ENCODE assay signal across 13 mouse cellular contexts in the genomic region with DNA sequence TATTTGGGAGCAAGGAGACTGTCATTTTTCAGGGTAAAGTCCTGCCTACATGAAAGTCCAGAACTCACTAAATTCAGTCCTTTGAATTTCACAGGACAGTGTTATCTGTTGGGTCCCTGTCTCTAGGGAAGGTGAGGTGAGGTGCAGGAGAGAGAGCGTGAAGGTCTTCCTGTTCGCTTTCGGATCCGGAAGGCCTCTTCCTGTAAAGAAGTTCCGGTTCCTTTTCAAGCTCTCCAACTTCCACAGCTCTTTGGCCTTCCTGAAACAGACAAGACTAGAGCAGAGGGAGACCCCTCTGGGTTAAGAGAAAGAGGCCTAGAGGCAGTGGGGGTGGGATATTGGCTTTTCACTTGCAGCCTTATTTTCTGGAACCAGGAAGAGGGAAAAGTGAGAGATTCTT. TPM values are rescaled to one million over a fixed set of nuclear protein-coding genes. Genes with fewer than 3 reads are reported as not detected.
DNase-seq lines count a peak whose midpoint lies in the region; ATAC-seq lines count a peak whose summit lies in the region.
"Had no signal": no experiment of that assay in that cellular context is flagged by ENCODE, and none has a peak within 500 bp of the region (broad histone marks: within the 10 kb centered on the region; RNA-seq: fewer than 3 reads in every experiment).

No protein-coding gene starts in this region.

- DNase-seq in heart, embryonic 10.5 days (ENCODE audit: low spot score), result no peak
- DNase-seq in heart, postnatal 10 days, result no peak
- DNase-seq in liver, embryonic 11.5 days (ENCODE audit: low spot score), result no peak
- DNase-seq in liver, result no peak
- DNase-seq in splenic B cell, adult 2 months (ENCODE audit: low read depth, low spot score), result peak; percentile 40
- no peak for DNase-seq in left cerebral cortex, postnatal 36 days (ENCODE audit: low spot score in 2 of 2)
- DNase-seq: cerebellum, adult 9-10 months; kidney, postnatal 10 days; lung, postnatal 10 days had no signal

- H3K4me2 ChIP-seq in liver, embryonic 11.5 days, result no peak overlapping the region
- no peak overlapping the region for H3K4me2 ChIP-seq in hindbrain, embryonic 13.5 days
- H3K4me2 ChIP-seq: embryonic facial prominence, embryonic 12.5 days; midbrain, embryonic 15.5 days had no signal

- no peak overlapping the region for H3K9ac ChIP-seq in liver, embryonic 11.5 days (ENCODE audit: low read depth, low read length)
- no peak overlapping the region for H3K9ac ChIP-seq in hindbrain, embryonic 13.5 days
- H3K9ac ChIP-seq: embryonic facial prominence, embryonic 12.5 days; midbrain, embryonic 15.5 days had no signal

- 85% methylated on average over 5 of the region's 5 CpGs for WGBS in heart, embryonic 10.5 days
- WGBS in liver, embryonic 11.5 days, result 62% methylated on average over 5 of the region's 5 CpGs
- 90% methylated on average over 5 of the region's 5 CpGs for WGBS in hindbrain, embryonic 13.5 days

- peaks cover 41% of the 10 kb centered on the region for H3K4me1 ChIP-seq in heart, embryonic 10.5 days
- H3K4me1 ChIP-seq in liver, embryonic 11.5 days (replicated peaks; ENCODE audit: control insufficient read depth, insufficient read depth, low read length), result peaks cover 36% of the 10 kb centered on the region
- peaks cover 28% of the 10 kb centered on the region for H3K4me1 ChIP-seq in hindbrain, embryonic 13.5 days (replicated peaks)

- H3K4me3 ChIP-seq in heart, embryonic 10.5 days, result no peak overlapping the region
- H3K4me3 ChIP-seq in liver, embryonic 11.5 days (ENCODE audit: low read depth, low read length), result no peak overlapping the region
- H3K4me3 ChIP-seq in hindbrain, embryonic 13.5 days, result no peak overlapping the region
- H3K4me3 ChIP-seq: embryonic facial prominence, embryonic 12.5 days; midbrain, embryonic 15.5 days had no signal

- no peaks in the 10 kb centered on the region for H3K36me3 ChIP-seq in heart, embryonic 10.5 days
- no peaks in the 10 kb centered on the region for H3K36me3 ChIP-seq in liver, embryonic 11.5 days (ENCODE audit: control insufficient read depth, insufficient read depth, low read length)
- no peaks in the 10 kb centered on the region for H3K36me3 ChIP-seq in hindbrain, embryonic 13.5 days
- no peaks in the 10 kb centered on the region for H3K36me3 ChIP-seq in splenic B cell, adult 2 months (ENCODE audit: control insufficient read depth, insufficient read depth, low read length, poor library complexity, severe bottlenecking)
- H3K36me3 ChIP-seq: embryonic facial prominence, embryonic 12.5 days; midbrain, embryonic 15.5 days had no signal

- peak overlapping the region; percentile 42; the same call in 1 of the 2 replicates for H3K27ac ChIP-seq in heart, embryonic 10.5 days
- peak overlapping the region; percentile 35; the same call in 1 of the 2 replicates for H3K27ac ChIP-seq in liver, embryonic 11.5 days (ENCODE audit: low read depth, low read length)
- H3K27ac ChIP-seq in hindbrain, embryonic 13.5 days, result 0 out of 2 replicates have a peak overlapping the region, but pooled peaks have one; percentile 31
- H3K27ac ChIP-seq: embryonic facial prominence, embryonic 12.5 days; midbrain, embryonic 15.5 days; stomach, postnatal 0 days had no signal

- intact Hi-C loops in heart, postnatal 10 days (cut with DNase I), result no loop called here
- intact Hi-C loops in left cerebral cortex, postnatal 36 days (cut with DNase I), result no loop called here

- H3K9me3 ChIP-seq in heart, embryonic 10.5 days, result no peaks in the 10 kb centered on the region
- no peaks in the 10 kb centered on the region for H3K9me3 ChIP-seq in liver, embryonic 11.5 days (ENCODE audit: control insufficient read depth, low read length)
- no peaks in the 10 kb centered on the region for H3K9me3 ChIP-seq in hindbrain, embryonic 13.5 days
- H3K9me3 ChIP-seq: embryonic facial prominence, embryonic 12.5 days; midbrain, embryonic 15.5 days had no signal

- no peak for ATAC-seq in liver, embryonic 11.5 days (replicated peaks; ENCODE audit: low FRiP score)
- no peak for ATAC-seq in hindbrain, embryonic 13.5 days (ENCODE audit: low FRiP score)
- ATAC-seq: midbrain, embryonic 15.5 days had no signal

- H3K27me3 ChIP-seq in heart, embryonic 10.5 days (ENCODE audit: insufficient read depth, poor library complexity, severe bottlenecking), result no peaks in the 10 kb centered on the region
- no peaks in the 10 kb centered on the region for H3K27me3 ChIP-seq in liver, embryonic 11.5 days (replicated peaks; ENCODE audit: control insufficient read depth, insufficient read depth, low read length)
- no peaks in the 10 kb centered on the region for H3K27me3 ChIP-seq in hindbrain, embryonic 13.5 days
- H3K27me3 ChIP-seq in splenic B cell, adult 2 months (ENCODE audit: control insufficient read depth, insufficient read depth, low read length, poor library complexity, severe bottlenecking), result no peaks in the 10 kb centered on the region
- H3K27me3 ChIP-seq: embryonic facial prominence, embryonic 12.5 days; midbrain, embryonic 15.5 days had no signal

RNA-seq across cellular contexts. Expression of a gene that starts 3.4 kb away (rescaled TPM):
- 75.0 and 88.6 TPM in 2 replicates for polyA plus RNA-seq in heart, embryonic 10.5 days (2016; fragmentation: Nextera tagmentation; extraction: Ambion mirVana)
- 100 to 1,000 TPM; 170 to 183 TPM for total RNA-seq in heart, postnatal 10 days (2021)
- polyA plus RNA-seq in liver, embryonic 11.5 days (2014; fragmentation: Nextera tagmentation; extraction: Ambion mirVana), result 62.5 and 71.6 TPM in 2 replicates
- 123 and 126 TPM in 2 replicates for polyA plus RNA-seq in hindbrain, embryonic 13.5 days (2015; fragmentation: Nextera tagmentation; extraction: Ambion mirVana)
- total RNA-seq in left cerebral cortex, postnatal 36 days (2021), result 100 to 1,000 TPM; 153 to 166 TPM

RNA-seq across cellular contexts. Expression of a gene that starts 24.7 kb away (rescaled TPM):
- 0.37 and 0.38 TPM in 2 replicates for polyA plus RNA-seq in heart, embryonic 10.5 days (2016; fragmentation: Nextera tagmentation; extraction: Ambion mirVana)
- total RNA-seq in heart, postnatal 10 days (2021), result under 1 TPM; 0.37 to 0.53 TPM
- 2.6 and 3.2 TPM in 2 replicates for polyA plus RNA-seq in liver, embryonic 11.5 days (2014; fragmentation: Nextera tagmentation; extraction: Ambion mirVana)
- 0.55 and 0.65 TPM in 2 replicates for polyA plus RNA-seq in hindbrain, embryonic 13.5 days (2015; fragmentation: Nextera tagmentation; extraction: Ambion mirVana)
- under 1 TPM; 0.48 to 0.84 TPM for total RNA-seq in left cerebral cortex, postnatal 36 days (2021)

RNA-seq across cellular contexts. Expression of a gene that starts 39.3 kb away (rescaled TPM):
- polyA plus RNA-seq in heart, embryonic 10.5 days (2016; fragmentation: Nextera tagmentation; extraction: Ambion mirVana), result 73.2 and 92.7 TPM in 2 replicates
- 10 to 100 TPM; 23.7 to 25.3 TPM for total RNA-seq in heart, postnatal 10 days (2021)
- 114 and 125 TPM in 2 replicates for polyA plus RNA-seq in liver, embryonic 11.5 days (2014; fragmentation: Nextera tagmentation; extraction: Ambion mirVana)
- 47.9 and 48.6 TPM in 2 replicates for polyA plus RNA-seq in hindbrain, embryonic 13.5 days (2015; fragmentation: Nextera tagmentation; extraction: Ambion mirVana)
- total RNA-seq in left cerebral cortex, postnatal 36 days (2021), result 10 to 100 TPM; 26.4 to 26.6 TPM

RNA-seq across cellular contexts. Expression of a gene that starts 42.9 kb away (rescaled TPM):
- 4.8 and 8.0 TPM in 2 replicates for polyA plus RNA-seq in heart, embryonic 10.5 days (2016; fragmentation: Nextera tagmentation; extraction: Ambion mirVana)
- total RNA-seq in heart, postnatal 10 days (2021), result 1 to 10 TPM; 2.1 to 2.8 TPM
- 6.0 and 7.4 TPM in 2 replicates for polyA plus RNA-seq in liver, embryonic 11.5 days (2014; fragmentation: Nextera tagmentation; extraction: Ambion mirVana)
- 17.5 and 19.7 TPM in 2 replicates for polyA plus RNA-seq in hindbrain, embryonic 13.5 days (2015; fragmentation: Nextera tagmentation; extraction: Ambion mirVana)
- total RNA-seq in left cerebral cortex, postnatal 36 days (2021), result 10 to 100 TPM in 1 of 2 experiments, 1 to 10 TPM in 1; 8.3 to 13.4 TPM

RNA-seq across cellular contexts. Expression of a gene that starts 52.7 kb away (rescaled TPM):
- 11.7 and 11.9 TPM in 2 replicates for polyA plus RNA-seq in heart, embryonic 10.5 days (2016; fragmentation: Nextera tagmentation; extraction: Ambion mirVana)
- total RNA-seq in heart, postnatal 10 days (2021), result 10 to 100 TPM; 13.0 to 17.8 TPM
- polyA plus RNA-seq in liver, embryonic 11.5 days (2014; fragmentation: Nextera tagmentation; extraction: Ambion mirVana), result 7.7 and 9.9 TPM in 2 replicates
- polyA plus RNA-seq in hindbrain, embryonic 13.5 days (2015; fragmentation: Nextera tagmentation; extraction: Ambion mirVana), result 17.2 and 19.7 TPM in 2 replicates
- total RNA-seq in left cerebral cortex, postnatal 36 days (2021), result 10 to 100 TPM; 63.0 to 67.2 TPM
